Mouse (Mus musculus) ES-CJ7 (cell line): ENCODE measurements at regions not wholly inside any gene's neighbourhood (a gene's known extent, or its start where the extent isn't known, plus 50 kb on each side); places are given as distances from the start of the nearest gene placed in this dataset.

Experiments
- DNase-seq: peaks from one replicate; pipeline ENCODE4 v3.0.0; 2011; ENCODE audit warnings: low read depth, low spot score

- peak; percentile 64 for DNase-seq
Observed at GRCm38 (mm10) chr7:88544393-88544792, 114.3 kb downstream of the Rab38 start.

GRCm38 (mm10) chr7:88544976-88545654 is 115.0 kb downstream of the Rab38 start:
- no peak for DNase-seq

- DNase-seq, result no peak
Observed at GRCm38 (mm10) chr7:88575073-88575472, 145.0 kb downstream of the Rab38 start.

GRCm38 (mm10) chr7:88600781-88601180 is 170.7 kb downstream of the Rab38 start:
- no peak for DNase-seq
